Mouse (Mus musculus) liver, embryonic 16.5 days (tissue): ENCODE measurements around the gene Ppp1r16b. TPM values are rescaled to one million over a fixed set of nuclear protein-coding genes. Genes with fewer than 3 reads are reported as not detected.

Experiments
- ATAC-seq: fragments of 200-750 bp; cut with Nextera tagmentation; 2 replicates; pipeline ENCODE4 v1.8.0; 2017; ENCODE audit warnings: low read depth, mild to moderate bottlenecking, moderate number of reproducible peaks, moderate library complexity
- H3K27ac ChIP-seq: fragments of 300-500 bp; sonication (generic); 2 replicates; pipeline ENCODE4 v1.5.1; 2014; ENCODE audit warnings: mild to moderate bottlenecking, low read length
- H3K27me3 ChIP-seq: fragments of 300-500 bp; sonication (generic); 2 replicates; pipeline ENCODE4 v1.6.1; 2014; ENCODE audit warnings: low read depth, low read length, mixed read lengths; ENCODE audit not compliant: control insufficient read depth, insufficient read depth
- H3K36me3 ChIP-seq: fragments of 300-500 bp; sonication (generic); 2 replicates; pipeline ENCODE4 v1.6.1; 2014; ENCODE audit warnings: mild to moderate bottlenecking; ENCODE audit not compliant: control insufficient read depth, insufficient read depth
- H3K4me1 ChIP-seq: fragments of 300-500 bp; sonication (generic); 2 replicates; pipeline ENCODE4 v1.6.1; 2014; ENCODE audit warnings: low read depth, low read length, mixed read lengths; ENCODE audit not compliant: control insufficient read depth
- H3K4me2 ChIP-seq: fragments of 300-500 bp; sonication (generic); 2 replicates; pipeline ENCODE4 v1.6.1; 2014; ENCODE audit warnings: low read depth, low read length, mixed read lengths
- H3K4me3 ChIP-seq: fragments of 300-500 bp; sonication (generic); 2 replicates; pipeline ENCODE4 v1.5.1; 2014; ENCODE audit warnings: low read depth, mild to moderate bottlenecking, low read length
- H3K9ac ChIP-seq: fragments of 300-500 bp; sonication (generic); 2 replicates; pipeline ENCODE4 v1.6.1; 2014; ENCODE audit warnings: low read depth, low read length
- H3K9me3 ChIP-seq: fragments of 300-500 bp; sonication (generic); replicated peaks from 2 replicates; pipeline ENCODE4 v1.6.1; 2016; ENCODE audit warnings: low read length; ENCODE audit not compliant: control insufficient read depth
- WGBS: fragments of 180-500 bp; shearing (Covaris S2); extraction: QIAGEN DNeasy Blood & Tissue Kit; methylation state at CpG from one replicate; pipeline ENCODE4 v1.1.7; 2014; ENCODE audit not compliant: insufficient replicate concordance; 5-methylcytosine and 5-hydroxymethylcytosine counted together
- polyA plus RNA-seq: library from polyadenylated mRNA; unstranded; fragments of >200 nt; fragmentation: Nextera tagmentation; extraction: Ambion mirVana; gene quantifications from 2 replicates; pipeline ENCODE4 v1.2.1, GENCODE M21; 2015

Gene Ppp1r16b
- polyA plus RNA-seq, 1 experiment from 2014 or later, result 1.6 TPM

DNA sequence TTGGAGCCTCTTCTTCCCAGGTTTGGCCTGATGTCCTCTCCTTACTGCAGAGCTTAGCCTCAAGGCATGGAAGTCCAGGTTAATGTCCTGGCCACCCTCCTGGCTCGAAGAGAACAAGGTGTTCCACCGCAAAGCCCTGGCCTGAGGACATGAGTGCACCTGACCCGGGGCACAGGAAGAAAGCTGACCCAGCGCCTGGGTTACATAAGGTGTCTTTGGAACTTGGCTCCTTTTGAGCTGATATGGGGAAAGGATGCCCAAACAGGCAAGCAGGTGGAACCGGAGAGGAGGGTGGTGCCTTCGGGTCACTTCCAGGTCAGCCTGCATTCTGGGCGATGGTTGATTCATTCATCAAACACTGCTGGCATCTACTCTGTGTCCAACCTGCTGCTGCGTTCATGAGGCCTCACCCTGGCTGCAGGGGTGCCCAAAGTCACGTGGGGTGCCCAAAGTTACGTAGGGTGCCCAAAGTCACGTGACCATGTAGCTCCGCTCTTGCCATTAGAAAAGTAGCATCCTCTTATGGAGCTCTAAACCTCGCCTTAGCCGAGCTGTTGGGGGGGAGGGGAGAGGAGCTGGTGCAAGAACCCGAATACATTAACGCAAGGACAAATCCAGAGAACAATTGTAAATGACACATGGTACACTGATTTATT lies 55.6 kb downstream of the Ppp1r16b start:
- 65% methylated on average over 16 of the region's 16 CpGs for WGBS
- no peak overlapping the region for H3K9ac ChIP-seq
- no peak for ATAC-seq

GRCm38 (mm10) chr2:158721481-158721880 lies 56.3 kb downstream of the Ppp1r16b start:
- no peaks in the 10 kb centered on the region for H3K4me1 ChIP-seq
- no peak overlapping the region for H3K27ac ChIP-seq
- no peaks in the 10 kb centered on the region for H3K27me3 ChIP-seq
- no peak for ATAC-seq
- WGBS, result 39% methylated on average over 3 of the region's 3 CpGs
- no peaks in the 10 kb centered on the region for H3K9me3 ChIP-seq
- no peaks in the 10 kb centered on the region for H3K36me3 ChIP-seq
- H3K9ac ChIP-seq, result no peak overlapping the region
- H3K4me3 ChIP-seq, result no peak overlapping the region
- no peak overlapping the region for H3K4me2 ChIP-seq

More for the DNA sequence above, 55.6 kb downstream of the Ppp1r16b start:
- H3K27ac ChIP-seq, result no peak overlapping the region
- no peak overlapping the region for H3K4me2 ChIP-seq
- H3K4me1 ChIP-seq, result no peaks in the 10 kb centered on the region
- no peaks in the 10 kb centered on the region for H3K27me3 ChIP-seq
- no peaks in the 10 kb centered on the region for H3K36me3 ChIP-seq
- no peak overlapping the region for H3K4me3 ChIP-seq
- H3K9me3 ChIP-seq, result no peaks in the 10 kb centered on the region

DNA sequence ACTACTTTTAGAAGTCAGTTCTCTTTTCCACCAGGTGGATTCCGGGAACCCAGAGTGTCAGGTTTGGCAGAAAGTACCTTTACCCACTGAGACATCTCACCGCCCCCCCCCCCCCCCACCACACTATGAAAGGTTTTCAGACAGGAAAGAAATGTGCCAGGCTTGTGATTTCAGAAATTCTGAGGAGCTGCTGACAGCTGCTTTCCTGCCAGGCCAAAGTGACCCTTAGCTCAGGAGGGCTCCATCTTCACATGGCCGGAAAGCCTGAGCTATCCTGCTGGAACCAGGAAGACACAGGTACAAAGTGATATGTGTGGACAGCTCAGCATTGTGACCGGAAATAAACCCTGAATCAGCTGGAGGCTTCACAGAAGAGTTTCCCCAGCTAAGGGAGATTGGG lies 56.9 kb downstream of the Ppp1r16b start:
- H3K27ac ChIP-seq, result no peak overlapping the region
- no peak for ATAC-seq
- no peaks in the 10 kb centered on the region for H3K4me1 ChIP-seq
- H3K9me3 ChIP-seq, result no peaks in the 10 kb centered on the region
- no peak overlapping the region for H3K4me3 ChIP-seq
- H3K4me2 ChIP-seq, result no peak overlapping the region
- H3K9ac ChIP-seq, result no peak overlapping the region
- H3K36me3 ChIP-seq, result no peaks in the 10 kb centered on the region
- no peaks in the 10 kb centered on the region for H3K27me3 ChIP-seq
- 52% methylated on average over 4 of the region's 4 CpGs for WGBS

DNA sequence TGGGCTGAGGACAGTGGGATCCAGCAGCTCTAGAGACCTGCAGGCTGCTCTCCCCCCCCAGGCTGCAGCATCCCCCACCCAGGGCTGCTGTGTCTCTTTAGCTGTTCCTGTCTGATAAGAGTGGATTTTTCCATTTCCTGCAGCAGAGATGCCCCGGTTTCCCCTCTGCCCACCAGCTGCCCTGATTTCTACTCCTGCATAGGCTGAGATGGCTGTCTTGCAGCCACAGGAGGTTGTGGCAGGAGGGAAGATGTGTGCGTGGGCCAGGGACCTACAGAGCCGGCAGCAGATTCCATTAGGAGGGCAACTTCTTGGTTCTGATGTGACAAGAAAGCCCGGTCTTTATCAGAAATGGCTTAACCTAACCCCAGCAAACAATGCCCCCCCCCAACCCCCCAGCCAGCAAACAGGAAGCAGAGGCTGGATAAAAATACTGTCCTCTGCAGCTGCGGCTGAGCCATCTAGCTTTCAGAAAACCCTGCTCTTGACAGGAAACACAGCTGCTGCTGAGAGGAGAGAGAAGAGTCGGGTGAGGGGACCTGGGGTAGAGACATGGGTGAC lies 57.9 kb downstream of the Ppp1r16b start:
- Histone ChIP-seq H3K4me1 (no peaks in the 10 kb centered on the region), H3K9ac (no peak overlapping the region), H3K9me3 (no peaks in the 10 kb centered on the region), H3K4me2 (no peak overlapping the region), H3K36me3 (no peaks in the 10 kb centered on the region), H3K27me3 (no peaks in the 10 kb centered on the region), H3K4me3 (no peak overlapping the region), H3K27ac (no peak overlapping the region)
- WGBS, result 4% methylated on average over 6 of the region's 6 CpGs
- ATAC-seq, result peak; percentile 37

GRCm38 (mm10) chr2:158723806-158724205 lies 58.6 kb downstream of the Ppp1r16b start:
- no peak overlapping the region for H3K4me3 ChIP-seq
- ATAC-seq, result no peak
- no peaks in the 10 kb centered on the region for H3K36me3 ChIP-seq
- WGBS, result 16% methylated on average over 6 of the region's 6 CpGs
- H3K27ac ChIP-seq, result no peak overlapping the region; the same call in 1 of the 2 replicates
- H3K9me3 ChIP-seq, result no peaks in the 10 kb centered on the region
- no peak overlapping the region for H3K4me2 ChIP-seq
- no peaks in the 10 kb centered on the region for H3K4me1 ChIP-seq
- no peak overlapping the region for H3K9ac ChIP-seq
- no peaks in the 10 kb centered on the region for H3K27me3 ChIP-seq

DNA sequence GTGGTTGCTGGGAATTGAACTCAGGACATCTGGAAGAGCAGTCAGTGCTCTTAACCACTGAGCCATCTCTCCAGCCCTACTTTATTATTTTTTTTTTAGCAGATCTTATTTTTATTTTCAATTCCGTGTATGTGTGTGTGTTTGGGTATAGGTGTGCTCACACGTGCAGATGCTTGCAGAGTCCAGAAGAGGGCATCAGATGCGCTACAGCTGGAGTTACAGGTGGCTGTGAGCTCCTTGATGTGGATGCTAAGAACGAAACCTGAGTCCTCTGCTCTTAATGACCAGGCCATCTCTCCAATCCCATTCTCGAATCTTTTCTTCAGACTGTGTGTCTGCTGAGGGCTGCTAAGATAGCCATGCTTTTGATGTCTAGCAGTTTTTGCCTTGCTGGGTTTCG lies 61.1 kb downstream of the Ppp1r16b start:
- H3K9ac ChIP-seq, result no peak overlapping the region
- H3K4me2 ChIP-seq, result no peak overlapping the region
- 54% methylated on average over 6 of the region's 6 CpGs for WGBS
- H3K4me3 ChIP-seq, result no peak overlapping the region
- H3K27ac ChIP-seq, result no peak overlapping the region
- H3K27me3 ChIP-seq, result no peaks in the 10 kb centered on the region
- H3K4me1 ChIP-seq, result no peaks in the 10 kb centered on the region
- no peaks in the 10 kb centered on the region for H3K9me3 ChIP-seq
- H3K36me3 ChIP-seq, result no peaks in the 10 kb centered on the region
- no peak for ATAC-seq

GRCm38 (mm10) chr2:158728061-158728815 lies 63.0 kb downstream of the Ppp1r16b start:
- H3K27ac ChIP-seq, result no peak overlapping the region
- no peaks in the 10 kb centered on the region for H3K36me3 ChIP-seq
- H3K27me3 ChIP-seq, result no peaks in the 10 kb centered on the region
- H3K9ac ChIP-seq, result no peak overlapping the region
- H3K4me2 ChIP-seq, result no peak overlapping the region
- H3K9me3 ChIP-seq, result no peaks in the 10 kb centered on the region
- no peak overlapping the region for H3K4me3 ChIP-seq
- H3K4me1 ChIP-seq, result no peaks in the 10 kb centered on the region
- ATAC-seq, result no peak
- WGBS, result 36% methylated on average over 7 of the region's 7 CpGs

GRCm38 (mm10) chr2:158730896-158731295 lies 65.7 kb downstream of the Ppp1r16b start:
- H3K4me2 ChIP-seq, result no peak overlapping the region
- H3K9ac ChIP-seq, result no peak overlapping the region
- no peaks in the 10 kb centered on the region for H3K9me3 ChIP-seq
- H3K27me3 ChIP-seq, result no peaks in the 10 kb centered on the region
- no peaks in the 10 kb centered on the region for H3K36me3 ChIP-seq
- no peak overlapping the region for H3K27ac ChIP-seq
- ATAC-seq, result no peak
- no peak overlapping the region for H3K4me3 ChIP-seq
- H3K4me1 ChIP-seq, result no peaks in the 10 kb centered on the region
- WGBS, result 54% methylated on average over 3 of the region's 3 CpGs

GRCm38 (mm10) chr2:158732521-158732920 lies 67.3 kb downstream of the Ppp1r16b start:
- H3K4me2 ChIP-seq, result no peak overlapping the region
- H3K4me3 ChIP-seq, result no peak overlapping the region
- no peaks in the 10 kb centered on the region for H3K36me3 ChIP-seq
- H3K9ac ChIP-seq, result no peak overlapping the region
- no peaks in the 10 kb centered on the region for H3K4me1 ChIP-seq
- WGBS, result 71% methylated on average over 9 of the region's 9 CpGs
- no peak overlapping the region for H3K27ac ChIP-seq
- no peaks in the 10 kb centered on the region for H3K27me3 ChIP-seq
- no peak for ATAC-seq
- no peaks in the 10 kb centered on the region for H3K9me3 ChIP-seq
